Mouse (Mus musculus): ENCODE results near the gene Lep. TPM values are rescaled to one million over a fixed set of nuclear protein-coding genes. Genes with fewer than 3 reads are reported as not detected.

Gene Lep
- polyA plus RNA-seq, 1 experiment from 2014 or later: not detected

DNA sequence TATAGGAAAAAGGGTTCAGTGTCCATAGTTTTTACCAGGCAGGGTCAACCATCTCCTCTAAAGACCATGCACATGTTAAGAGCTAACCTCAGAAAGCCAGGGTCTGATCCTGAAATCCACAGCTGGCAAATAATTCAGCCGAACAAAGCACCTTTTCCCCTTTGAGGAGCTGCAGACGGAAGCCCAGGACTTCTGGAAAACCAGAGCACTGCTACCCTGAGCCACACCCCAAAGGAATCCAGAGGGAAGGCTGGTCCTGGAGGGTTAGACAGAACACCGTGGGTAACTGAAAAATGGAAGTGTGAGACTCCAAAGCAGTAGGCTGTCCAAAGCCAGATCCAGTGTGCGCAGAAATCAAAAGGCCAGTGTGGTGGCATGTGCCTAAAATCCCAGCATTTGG, 58.9 kb downstream of the Lep start:
- Histone ChIP-seq H3K27ac (no peak overlapping the region), H3K27me3 (no peaks in the 10 kb centered on the region), H3K9ac (no peak overlapping the region), H3K4me3 (no peak overlapping the region), H3K9me3 (no peaks in the 10 kb centered on the region), H3K4me1 (peaks cover 19% of the 10 kb centered on the region), H3K4me2 (no peak overlapping the region), H3K36me3 (peaks cover 11% of the 10 kb centered on the region; the same call in 1 of the 2 replicates)
- ATAC-seq (ENCODE audit: insufficient number of reproducible peaks, insufficient read depth, low FRiP score, low TSS enrichment, low read depth): no peak
- 70% methylated on average over 4 of the region's 4 CpGs for WGBS

DNA sequence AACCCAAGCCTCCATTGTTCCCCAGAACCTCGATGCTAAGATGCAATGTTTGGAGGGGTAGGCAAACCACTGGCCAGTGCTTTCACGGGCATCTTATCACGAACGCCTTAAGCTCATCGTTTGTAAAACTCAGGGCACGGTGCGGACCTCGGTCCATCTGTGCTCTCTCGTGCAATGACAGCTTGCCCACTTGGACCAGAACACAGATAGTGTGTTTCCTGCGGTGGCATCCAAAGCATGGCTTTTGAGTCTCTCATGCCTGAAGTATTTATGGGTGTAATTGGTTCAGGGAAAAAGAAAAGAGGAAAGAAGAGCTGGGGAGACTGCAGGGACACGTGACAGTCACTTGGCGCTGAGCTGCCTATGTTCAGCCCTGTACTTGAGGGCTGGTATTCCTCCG, 60.0 kb downstream of the Lep start:
- H3K4me1 ChIP-seq: peaks cover 19% of the 10 kb centered on the region
- H3K9ac ChIP-seq: no peak overlapping the region
- H3K9me3 ChIP-seq: no peaks in the 10 kb centered on the region
- WGBS: 94% methylated on average over 13 of the region's 13 CpGs
- no peak for ATAC-seq (ENCODE audit: insufficient number of reproducible peaks, insufficient read depth, low FRiP score, low TSS enrichment, low read depth)
- no peak overlapping the region for H3K4me2 ChIP-seq
- H3K4me3 ChIP-seq: no peak overlapping the region
- no peaks in the 10 kb centered on the region for H3K27me3 ChIP-seq
- no peak overlapping the region for H3K27ac ChIP-seq
- H3K36me3 ChIP-seq: peaks cover 19% of the 10 kb centered on the region

Small RNA genes within 50 kb of the gene (microRNA-seq; reads per million reads assigned to microRNA genes)
- gene Mir129-1: 3.9 reads per million, percentile 16 among the genes with 10 or more reads in this experiment

Other genes with a start within 250 kb of the Lep start
- 1.2 and 1.3 TPM in 2 replicates for gene Lrrc4, start 228.5 kb upstream of the Lep start, polyA plus RNA-seq (2015; fragmentation: Nextera tagmentation; extraction: Ambion mirVana)
- 47.4 and 50.6 TPM in 2 replicates for gene Rbm28, start 104.8 kb downstream of the Lep start, polyA plus RNA-seq (2015; fragmentation: Nextera tagmentation; extraction: Ambion mirVana)
- gene Prrt4, start 119.4 kb downstream of the Lep start, polyA plus RNA-seq (2015; fragmentation: Nextera tagmentation; extraction: Ambion mirVana): 1.2 and 1.3 TPM in 2 replicates
- gene Impdh1, start 156.1 kb downstream of the Lep start, polyA plus RNA-seq (2015; fragmentation: Nextera tagmentation; extraction: Ambion mirVana): 39.1 and 39.5 TPM in 2 replicates
- gene Hilpda, start 212.3 kb downstream of the Lep start, polyA plus RNA-seq (2015; fragmentation: Nextera tagmentation; extraction: Ambion mirVana): 43.1 and 45.7 TPM in 2 replicates
- 0.55 and 1.0 TPM in 2 replicates for gene Fam71f2, start 219.4 kb downstream of the Lep start, polyA plus RNA-seq (2015; fragmentation: Nextera tagmentation; extraction: Ambion mirVana)

Data from embryonic facial prominence, embryonic 13.5 days (tissue).